Mouse (Mus musculus): ENCODE results near the gene Fermt2.

The Fermt2 gene

GRCm38 (mm10) chr14:45529411-45530363, at the start of gene Fermt2:
Fermt2 (minus strand) TSS chr14:45530118.
- peak; percentile 76 for DNase-seq (ENCODE audit: low spot score)

- DNase-seq (ENCODE audit: low spot score) = peak; percentile 52
Measured at GRCm38 (mm10) chr14:45566066-45566937, 36.4 kb upstream of the Fermt2 start.

GRCm38 (mm10) chr14:45565216-45566065, 35.5 kb upstream of the Fermt2 start:
- peak; percentile 26 for DNase-seq (ENCODE audit: low spot score)

GRCm38 (mm10) chr14:45563577-45563976, 33.7 kb upstream of the Fermt2 start:
- no peak for DNase-seq (ENCODE audit: low spot score)

- no peak for DNase-seq (ENCODE audit: low spot score)
Measured at GRCm38 (mm10) chr14:45561681-45562080, 31.8 kb upstream of the Fermt2 start.

- DNase-seq (ENCODE audit: low spot score) = no peak
Measured at GRCm38 (mm10) chr14:45559018-45559417, 29.1 kb upstream of the Fermt2 start.

GRCm38 (mm10) chr14:45554336-45554735, 24.4 kb upstream of the Fermt2 start:
- no peak for DNase-seq (ENCODE audit: low spot score)

- no peak for DNase-seq (ENCODE audit: low spot score)
Measured at GRCm38 (mm10) chr14:45553854-45554253, 23.9 kb upstream of the Fermt2 start.

- no peak for DNase-seq (ENCODE audit: low spot score)
Measured at GRCm38 (mm10) chr14:45552431-45552830, 22.5 kb upstream of the Fermt2 start.

GRCm38 (mm10) chr14:45551121-45551768, 21.3 kb upstream of the Fermt2 start:
- no peak for DNase-seq (ENCODE audit: low spot score)

- no peak for DNase-seq (ENCODE audit: low spot score)
Measured at GRCm38 (mm10) chr14:45550010-45550647, 20.2 kb upstream of the Fermt2 start.

- no peak for DNase-seq (ENCODE audit: low spot score)
Measured at GRCm38 (mm10) chr14:45548118-45548517, 18.2 kb upstream of the Fermt2 start.

- no peak for DNase-seq (ENCODE audit: low spot score)
Measured at GRCm38 (mm10) chr14:45544905-45545304, 15.0 kb upstream of the Fermt2 start.

GRCm38 (mm10) chr14:45544026-45544425, 14.1 kb upstream of the Fermt2 start:
- no peak for DNase-seq (ENCODE audit: low spot score)

- peak; percentile 69 for DNase-seq (ENCODE audit: low spot score)
Measured at GRCm38 (mm10) chr14:45539659-45540468, 9.9 kb upstream of the Fermt2 start.

GRCm38 (mm10) chr14:45530364-45531345, 737 bp upstream of the Fermt2 start:
- DNase-seq (ENCODE audit: low spot score) = no peak

GRCm38 (mm10) chr14:45528861-45529260, 1.1 kb downstream of the Fermt2 start:
- DNase-seq (ENCODE audit: low spot score) = no peak

- DNase-seq (ENCODE audit: low spot score) = no peak
Measured at GRCm38 (mm10) chr14:45515771-45516170, 14.1 kb downstream of the Fermt2 start.

GRCm38 (mm10) chr14:45510787-45511186, 19.1 kb downstream of the Fermt2 start:
- no peak for DNase-seq (ENCODE audit: low spot score)

Measured in urinary bladder, postnatal 25 days (tissue).